Mouse (Mus musculus): Measurements from ENCODE around the gene Nos1ap. TPM values are rescaled to one million over a fixed set of nuclear protein-coding genes. Genes with fewer than 3 reads are reported as not detected.

Nos1ap gene
- polyA plus RNA-seq, 1 experiment from 2014 or later, result 6.2 TPM

- WGBS, result 88% methylated on average over 1 of the region's 1 CpGs
- no peak overlapping the region for H3K4me2 ChIP-seq (ENCODE audit: low read depth, low read length)
- H3K36me3 ChIP-seq (ENCODE audit: control insufficient read depth, insufficient read depth, low read length), result no peaks in the 10 kb centered on the region
- no peaks in the 10 kb centered on the region for H3K4me1 ChIP-seq (ENCODE audit: control insufficient read depth, insufficient read depth, low read length)
- no peak overlapping the region for H3K4me3 ChIP-seq (ENCODE audit: low read length)
- H3K27ac ChIP-seq (ENCODE audit: low read length), result no peak overlapping the region
- no peaks in the 10 kb centered on the region for H3K27me3 ChIP-seq (replicated peaks; ENCODE audit: control insufficient read depth, insufficient read depth, low read length)
- peak; percentile 86 for ATAC-seq
- no peak overlapping the region for H3K9ac ChIP-seq (ENCODE audit: low read depth, low read length)
- no peaks in the 10 kb centered on the region for H3K9me3 ChIP-seq (ENCODE audit: control insufficient read depth, low read length)
Measured at GRCm38 (mm10) chr1:170324312-170324711, 265.3 kb downstream of the Nos1ap start.

- Histone ChIP-seq H3K27me3 (replicated peaks; ENCODE audit: control insufficient read depth, insufficient read depth, low read length) (no peaks in the 10 kb centered on the region), H3K9me3 (ENCODE audit: control insufficient read depth, low read length) (no peaks in the 10 kb centered on the region), H3K36me3 (ENCODE audit: control insufficient read depth, insufficient read depth, low read length) (no peaks in the 10 kb centered on the region), H3K9ac (ENCODE audit: low read depth, low read length) (no peak overlapping the region), H3K4me3 (ENCODE audit: low read length) (no peak overlapping the region), H3K4me1 (ENCODE audit: control insufficient read depth, insufficient read depth, low read length) (no peaks in the 10 kb centered on the region), H3K4me2 (ENCODE audit: low read depth, low read length) (no peak overlapping the region), H3K27ac (ENCODE audit: low read length) (no peak overlapping the region)
- no peak for ATAC-seq
- 94% methylated on average over 10 of the region's 10 CpGs for WGBS
Measured at GRCm38 (mm10) chr1:170323001-170323400, 266.7 kb downstream of the Nos1ap start.

GRCm38 (mm10) chr1:170322046-170322445 lies 267.6 kb downstream of the Nos1ap start:
- no peak overlapping the region for H3K9ac ChIP-seq (ENCODE audit: low read depth, low read length)
- H3K27me3 ChIP-seq (replicated peaks; ENCODE audit: control insufficient read depth, insufficient read depth, low read length), result no peaks in the 10 kb centered on the region
- no peaks in the 10 kb centered on the region for H3K9me3 ChIP-seq (ENCODE audit: control insufficient read depth, low read length)
- WGBS, result 89% methylated on average over 2 of the region's 2 CpGs
- H3K36me3 ChIP-seq (ENCODE audit: control insufficient read depth, insufficient read depth, low read length), result no peaks in the 10 kb centered on the region
- H3K4me1 ChIP-seq (ENCODE audit: control insufficient read depth, insufficient read depth, low read length), result no peaks in the 10 kb centered on the region
- H3K27ac ChIP-seq (ENCODE audit: low read length), result no peak overlapping the region
- no peak overlapping the region for H3K4me2 ChIP-seq (ENCODE audit: low read depth, low read length)
- no peak for ATAC-seq
- H3K4me3 ChIP-seq (ENCODE audit: low read length), result no peak overlapping the region

GRCm38 (mm10) chr1:170311431-170311830 lies 278.2 kb downstream of the Nos1ap start:
- Histone ChIP-seq H3K4me3 (ENCODE audit: low read length) (no peak overlapping the region), H3K27ac (ENCODE audit: low read length) (no peak overlapping the region), H3K4me1 (ENCODE audit: control insufficient read depth, insufficient read depth, low read length) (no peaks in the 10 kb centered on the region), H3K9me3 (ENCODE audit: control insufficient read depth, low read length) (no peaks in the 10 kb centered on the region), H3K27me3 (replicated peaks; ENCODE audit: control insufficient read depth, insufficient read depth, low read length) (no peaks in the 10 kb centered on the region), H3K9ac (ENCODE audit: low read depth, low read length) (no peak overlapping the region), H3K4me2 (ENCODE audit: low read depth, low read length) (no peak overlapping the region), H3K36me3 (ENCODE audit: control insufficient read depth, insufficient read depth, low read length) (no peaks in the 10 kb centered on the region)
- WGBS, result 80% methylated on average over 6 of the region's 6 CpGs
- ATAC-seq, result no peak

GRCm38 (mm10) chr1:170308503-170308902 lies 281.2 kb downstream of the Nos1ap start, which contains the start of gene Spata46:
Spata46 (plus strand) TSS chr1:170308803.
- Histone ChIP-seq H3K27ac (ENCODE audit: low read length) (no peak within 1 kb of the TSS), H3K4me3 (ENCODE audit: low read length) (no peak within 1 kb of the TSS), H3K4me2 (ENCODE audit: low read depth, low read length) (no peak within 1 kb of the TSS), H3K9me3 (ENCODE audit: control insufficient read depth, low read length) (no peaks in the 10 kb centered on the region), H3K36me3 (ENCODE audit: control insufficient read depth, insufficient read depth, low read length) (no peaks in the 10 kb centered on the region), H3K4me1 (ENCODE audit: control insufficient read depth, insufficient read depth, low read length) (no peaks in the 10 kb centered on the region), H3K9ac (ENCODE audit: low read depth, low read length) (no peak within 1 kb of the TSS), H3K27me3 (replicated peaks; ENCODE audit: control insufficient read depth, insufficient read depth, low read length) (no peaks in the 10 kb centered on the region)
- no peak for ATAC-seq
- 79% methylated on average over 4 of the region's 4 CpGs for WGBS

- Histone ChIP-seq H3K9ac (ENCODE audit: low read depth, low read length) (no peak within 1 kb of the TSS), H3K4me1 (ENCODE audit: control insufficient read depth, insufficient read depth, low read length) (no peaks in the 10 kb centered on the region), H3K27ac (ENCODE audit: low read length) (no peak within 1 kb of the TSS), H3K4me2 (ENCODE audit: low read depth, low read length) (no peak within 1 kb of the TSS), H3K9me3 (ENCODE audit: control insufficient read depth, low read length) (no peaks in the 10 kb centered on the region), H3K4me3 (ENCODE audit: low read length) (no peak within 1 kb of the TSS), H3K36me3 (ENCODE audit: control insufficient read depth, insufficient read depth, low read length) (no peaks in the 10 kb centered on the region), H3K27me3 (replicated peaks; ENCODE audit: control insufficient read depth, insufficient read depth, low read length) (no peaks in the 10 kb centered on the region)
- ATAC-seq, result no peak
- 90% methylated on average over 4 of the region's 4 CpGs for WGBS
Measured at GRCm38 (mm10) chr1:170306232-170306631, 283.4 kb downstream of the Nos1ap start, which contains the start of gene Gm7694. Gm7694 (minus strand) TSS chr1:170306332.

GRCm38 (mm10) chr1:170305002-170305401 lies 284.7 kb downstream of the Nos1ap start:
- H3K9ac ChIP-seq (ENCODE audit: low read depth, low read length), result no peak overlapping the region
- no peaks in the 10 kb centered on the region for H3K4me1 ChIP-seq (ENCODE audit: control insufficient read depth, insufficient read depth, low read length)
- WGBS, result 85% methylated on average over 10 of the region's 10 CpGs
- H3K4me2 ChIP-seq (ENCODE audit: low read depth, low read length), result no peak overlapping the region
- no peak overlapping the region for H3K4me3 ChIP-seq (ENCODE audit: low read length)
- no peaks in the 10 kb centered on the region for H3K27me3 ChIP-seq (replicated peaks; ENCODE audit: control insufficient read depth, insufficient read depth, low read length)
- H3K9me3 ChIP-seq (ENCODE audit: control insufficient read depth, low read length), result no peaks in the 10 kb centered on the region
- H3K27ac ChIP-seq (ENCODE audit: low read length), result no peak overlapping the region
- ATAC-seq, result no peak
- H3K36me3 ChIP-seq (ENCODE audit: control insufficient read depth, insufficient read depth, low read length), result no peaks in the 10 kb centered on the region

GRCm38 (mm10) chr1:170303103-170303502 lies 286.6 kb downstream of the Nos1ap start:
- Histone ChIP-seq H3K27me3 (replicated peaks; ENCODE audit: control insufficient read depth, insufficient read depth, low read length) (no peaks in the 10 kb centered on the region), H3K27ac (ENCODE audit: low read length) (no peak overlapping the region), H3K9me3 (ENCODE audit: control insufficient read depth, low read length) (no peaks in the 10 kb centered on the region), H3K9ac (ENCODE audit: low read depth, low read length) (no peak overlapping the region), H3K4me3 (ENCODE audit: low read length) (no peak overlapping the region), H3K4me2 (ENCODE audit: low read depth, low read length) (no peak overlapping the region), H3K36me3 (ENCODE audit: control insufficient read depth, insufficient read depth, low read length) (no peaks in the 10 kb centered on the region), H3K4me1 (ENCODE audit: control insufficient read depth, insufficient read depth, low read length) (no peaks in the 10 kb centered on the region)
- no peak for ATAC-seq
- 79% methylated on average over 6 of the region's 6 CpGs for WGBS

GRCm38 (mm10) chr1:170302456-170302855 lies 287.2 kb downstream of the Nos1ap start:
- H3K4me1 ChIP-seq (ENCODE audit: control insufficient read depth, insufficient read depth, low read length), result no peaks in the 10 kb centered on the region
- no peak overlapping the region for H3K9ac ChIP-seq (ENCODE audit: low read depth, low read length)
- H3K9me3 ChIP-seq (ENCODE audit: control insufficient read depth, low read length), result no peaks in the 10 kb centered on the region
- H3K4me3 ChIP-seq (ENCODE audit: low read length), result no peak overlapping the region
- no peaks in the 10 kb centered on the region for H3K27me3 ChIP-seq (replicated peaks; ENCODE audit: control insufficient read depth, insufficient read depth, low read length)
- WGBS, result 82% methylated on average over 6 of the region's 6 CpGs
- H3K27ac ChIP-seq (ENCODE audit: low read length), result no peak overlapping the region
- ATAC-seq, result no peak
- H3K36me3 ChIP-seq (ENCODE audit: control insufficient read depth, insufficient read depth, low read length), result no peaks in the 10 kb centered on the region
- no peak overlapping the region for H3K4me2 ChIP-seq (ENCODE audit: low read depth, low read length)

- Histone ChIP-seq H3K27ac (ENCODE audit: low read length) (no peak overlapping the region), H3K36me3 (ENCODE audit: control insufficient read depth, insufficient read depth, low read length) (no peaks in the 10 kb centered on the region), H3K4me3 (ENCODE audit: low read length) (no peak overlapping the region), H3K4me1 (ENCODE audit: control insufficient read depth, insufficient read depth, low read length) (no peaks in the 10 kb centered on the region), H3K9ac (ENCODE audit: low read depth, low read length) (no peak overlapping the region), H3K9me3 (ENCODE audit: control insufficient read depth, low read length) (no peaks in the 10 kb centered on the region), H3K4me2 (ENCODE audit: low read depth, low read length) (no peak overlapping the region), H3K27me3 (replicated peaks; ENCODE audit: control insufficient read depth, insufficient read depth, low read length) (no peaks in the 10 kb centered on the region)
- WGBS, result 92% methylated on average over 9 of the region's 9 CpGs
- ATAC-seq, result no peak
Measured at GRCm38 (mm10) chr1:170301686-170302085, 288.0 kb downstream of the Nos1ap start.

All from intestine, embryonic 16.5 days (tissue).